8 mouse cellular contexts compared by ENCODE assay signal in genomic region chr4:84523211-84523610, GRCm38 (mm10).
DNase-seq lines count a peak whose midpoint lies in the region; ATAC-seq and TF ChIP-seq lines count a peak whose summit lies in the region.

No protein-coding gene starts in this region.

- intact Hi-C loops in gastrocnemius, adult 2 months (cut with DNase I): no loop called here

- no peak for TF ChIP-seq CTCF in gastrocnemius, adult 2 months (IDR thresholded peaks at IDR 0.05)

- no peaks in the 10 kb centered on the region for H3K9me3 ChIP-seq in forebrain, embryonic 14.5 days (replicated peaks; ENCODE audit: control insufficient read depth, low read length)
- no peaks in the 10 kb centered on the region for H3K9me3 ChIP-seq in intestine, embryonic 16.5 days (ENCODE audit: control insufficient read depth, low read length)
- H3K9me3 ChIP-seq in neural tube, embryonic 14.5 days (ENCODE audit: control insufficient read depth, low read length): no peaks in the 10 kb centered on the region

- WGBS in forebrain, embryonic 14.5 days: 14% methylated on average over 5 of the region's 5 CpGs
- 13% methylated on average over 5 of the region's 5 CpGs for WGBS in intestine, embryonic 16.5 days
- 11% methylated on average over 5 of the region's 5 CpGs for WGBS in neural tube, embryonic 14.5 days

- no peak overlapping the region for H3K4me3 ChIP-seq in gastrocnemius, adult 2 months
- H3K4me3 ChIP-seq in forebrain, embryonic 14.5 days (ENCODE audit: low read depth, low read length): no peak overlapping the region
- H3K4me3 ChIP-seq in intestine, embryonic 16.5 days (ENCODE audit: low read length): no peak overlapping the region
- H3K4me3 ChIP-seq in neural tube, embryonic 14.5 days (ENCODE audit: low read depth, low read length): no peak overlapping the region

- H3K27me3 ChIP-seq in forebrain, embryonic 14.5 days (replicated peaks; ENCODE audit: control insufficient read depth, insufficient read depth, low read length): no peaks in the 10 kb centered on the region
- H3K27me3 ChIP-seq in intestine, embryonic 16.5 days (replicated peaks; ENCODE audit: control insufficient read depth, insufficient read depth, low read length): no peaks in the 10 kb centered on the region
- H3K27me3 ChIP-seq in neural tube, embryonic 14.5 days (ENCODE audit: control insufficient read depth, insufficient read depth, low read length): no peaks in the 10 kb centered on the region

- H3K4me1 ChIP-seq in forebrain, embryonic 14.5 days (ENCODE audit: control insufficient read depth, insufficient read depth, low read length): peaks cover 21% of the 10 kb centered on the region
- H3K4me1 ChIP-seq in intestine, embryonic 16.5 days (ENCODE audit: control insufficient read depth, insufficient read depth, low read length): peaks cover 16% of the 10 kb centered on the region
- peaks cover 13% of the 10 kb centered on the region; the same call in 1 of the 2 replicates for H3K4me1 ChIP-seq in neural tube, embryonic 14.5 days (ENCODE audit: control insufficient read depth, insufficient read depth, low read length)

- H3K36me3 ChIP-seq in forebrain, embryonic 14.5 days (ENCODE audit: control insufficient read depth, insufficient read depth, low read length): no peaks in the 10 kb centered on the region
- no peaks in the 10 kb centered on the region for H3K36me3 ChIP-seq in intestine, embryonic 16.5 days (ENCODE audit: control insufficient read depth, insufficient read depth, low read length)
- H3K36me3 ChIP-seq in neural tube, embryonic 14.5 days (ENCODE audit: control insufficient read depth, insufficient read depth, low read length): no peaks in the 10 kb centered on the region

- ATAC-seq in forebrain, embryonic 14.5 days: peak; percentile 65; the same call in 1 of the 2 replicates
- ATAC-seq in intestine, embryonic 16.5 days: peak; percentile 87
- peak; percentile 38; the same call in 1 of the 2 replicates for ATAC-seq in neural tube, embryonic 14.5 days (ENCODE audit: low read depth)

- DNase-seq in gastrocnemius, adult 2 months: peak; percentile 26
- no peak for DNase-seq in gastrocnemius, adult 18-20 months (ENCODE audit: low spot score)
- DNase-seq in MN1 (ENCODE audit: low spot score): peak; percentile 8
- DNase-seq in forebrain, embryonic 14.5 days (ENCODE audit: low spot score): no peak
- no peak for DNase-seq in cerebellum, adult 18-20 months
- DNase-seq in thymus, postnatal 10 days (ENCODE audit: low spot score in 2 of 2): no peak

- H3K27ac ChIP-seq in gastrocnemius, adult 2 months: peak overlapping the region; percentile 75
- no peak overlapping the region for H3K27ac ChIP-seq in forebrain, embryonic 14.5 days (ENCODE audit: low read depth, low read length)
- peak overlapping the region; percentile 62 for H3K27ac ChIP-seq in intestine, embryonic 16.5 days (ENCODE audit: low read length)
- H3K27ac ChIP-seq in neural tube, embryonic 14.5 days (ENCODE audit: low read depth, low read length): no peak overlapping the region

- H3K4me2 ChIP-seq in forebrain, embryonic 14.5 days (ENCODE audit: low read length): no peak overlapping the region
- H3K4me2 ChIP-seq in intestine, embryonic 16.5 days (ENCODE audit: low read depth, low read length): no peak overlapping the region
- H3K4me2 ChIP-seq in neural tube, embryonic 14.5 days (ENCODE audit: low read depth, low read length): no peak overlapping the region

- H3K9ac ChIP-seq in forebrain, embryonic 14.5 days (ENCODE audit: low read length): no peak overlapping the region
- no peak overlapping the region for H3K9ac ChIP-seq in intestine, embryonic 16.5 days (ENCODE audit: low read depth, low read length)
- H3K9ac ChIP-seq in neural tube, embryonic 14.5 days (replicated peaks; ENCODE audit: low read depth, low read length): no peak overlapping the region

Comparison
In these comparisons a context has a peak if more than half of its experiments do, and no peak if none do; other contexts are left out.
1. DNase-seq: peak in gastrocnemius, adult 2 months (single experiment) and MN1 (single experiment); none in gastrocnemius, adult 18-20 months (single experiment), forebrain, embryonic 14.5 days (single experiment), cerebellum, adult 18-20 months (0 of 2) and thymus, postnatal 10 days (0 of 2).
2. H3K27ac ChIP-seq: peak in gastrocnemius, adult 2 months (single experiment) and intestine, embryonic 16.5 days (single experiment); none in forebrain, embryonic 14.5 days (single experiment) and neural tube, embryonic 14.5 days (single experiment).
3. Peak in every context shown above with its lines, with median percentiles within 50 percentile points of each other: ATAC-seq.